Mouse (Mus musculus) lung, embryonic 14.5 days (tissue): Measurements from ENCODE around the gene 2310011J03Rik. TPM values are rescaled to one million over a fixed set of nuclear protein-coding genes. Genes with fewer than 3 reads are reported as not detected.
A peak's percentile ranks its signal among the peaks of the same experiment; 100 is the strongest.

ENCODE experiments used
- ATAC-seq: fragments of 200-750 bp; cut with Nextera tagmentation; 2 replicates; pipeline ENCODE4 v1.8.0; 2017; ENCODE audit warnings: mild to moderate bottlenecking, moderate TSS enrichment, moderate library complexity; ENCODE audit not compliant: insufficient read depth
- DNase-seq: peaks from one replicate; pipeline ENCODE4 v3.0.0-alpha.2; 2015
- H3K27ac ChIP-seq: fragments of 300-500 bp; sonication (generic); 2 replicates; pipeline ENCODE4 v1.5.1; 2014; ENCODE audit warnings: low read depth, mild to moderate bottlenecking, moderate library complexity
- H3K27me3 ChIP-seq: fragments of 300-500 bp; sonication (generic); 2 replicates; pipeline ENCODE4 v1.6.1; 2014; ENCODE audit warnings: low read length, control low read depth; ENCODE audit not compliant: insufficient read depth
- H3K36me3 ChIP-seq: fragments of 300-500 bp; sonication (generic); 2 replicates; pipeline ENCODE4 v1.6.1; 2014; ENCODE audit warnings: control low read depth; ENCODE audit not compliant: insufficient read depth
- H3K4me1 ChIP-seq: fragments of 300-500 bp; sonication (generic); 2 replicates; pipeline ENCODE4 v1.6.1; 2014; ENCODE audit warnings: antibody characterized with exemption, control low read depth; ENCODE audit not compliant: insufficient read depth
- H3K4me2 ChIP-seq: fragments of 300-500 bp; sonication (generic); 2 replicates; pipeline ENCODE4 v1.6.1; 2014; ENCODE audit warnings: mild to moderate bottlenecking
- H3K4me3 ChIP-seq: fragments of 300-500 bp; sonication (generic); 2 replicates; pipeline ENCODE4 v1.5.1; 2014; ENCODE audit warnings: low read depth, low read length
- H3K9ac ChIP-seq: fragments of 300-500 bp; sonication (generic); 2 replicates; pipeline ENCODE4 v1.6.1; 2014
- H3K9me3 ChIP-seq: fragments of 300-500 bp; sonication (generic); 2 replicates; pipeline ENCODE4 v1.6.1; 2016; ENCODE audit warnings: low read depth, low read length, control low read depth
- CTCF ChIP-seq: IDR thresholded peaks from 2 replicates; pipeline ENCODE4 v1.5.1; 2016; ENCODE audit warnings: antibody characterized with exemption, low read depth
- WGBS: fragments of 180-500 bp; shearing (Covaris S2); extraction: QIAGEN DNeasy Blood & Tissue Kit; methylation state at CpG from one replicate; pipeline ENCODE4 v1.1.7; 2014; 5-methylcytosine and 5-hydroxymethylcytosine counted together
- polyA plus RNA-seq: library from polyadenylated mRNA; unstranded; fragments of >200 nt; fragmentation: Nextera tagmentation; extraction: Ambion mirVana; gene quantifications from 2 replicates; pipeline ENCODE4 v1.2.1, GENCODE M21; 2014

2310011J03Rik gene
- polyA plus RNA-seq, 1 experiment from 2014 or later = 41.8 TPM

DNA sequence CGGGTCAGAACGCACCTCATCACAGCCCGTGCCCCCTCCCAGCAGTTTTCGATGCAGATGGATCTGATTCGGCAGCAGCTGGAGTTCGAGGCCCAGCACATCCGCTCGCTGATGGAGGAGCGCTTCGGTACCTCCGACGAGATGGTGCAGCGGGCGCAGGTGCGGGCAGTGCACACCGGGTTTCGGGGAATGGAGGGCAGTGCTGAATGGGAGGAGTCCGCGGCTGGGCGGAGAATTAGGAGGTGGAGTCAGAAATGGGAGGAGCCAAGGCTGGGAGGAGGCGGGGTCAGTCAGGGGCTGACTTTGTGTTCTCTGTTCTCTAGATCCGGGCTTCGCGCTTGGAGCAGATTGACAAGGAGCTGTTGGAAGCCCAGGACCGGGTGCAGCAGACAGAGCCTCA lies 15.5 kb downstream of the 2310011J03Rik start:
- Histone ChIP-seq H3K27me3 (peaks cover 47% of the 10 kb centered on the region), H3K9ac (0 out of 2 replicates have a peak overlapping the region, but pooled peaks have one; percentile 5), H3K4me1 (no peaks in the 10 kb centered on the region), H3K4me3 (0 out of 2 replicates have a peak overlapping the region, but pooled peaks have one; percentile 8), H3K36me3 (no peaks in the 10 kb centered on the region), H3K4me2 (peak overlapping the region; percentile 43), H3K9me3 (no peaks in the 10 kb centered on the region), H3K27ac (no peak overlapping the region)
- ATAC-seq (no peak), DNase-seq (peak; percentile 55)
- 8% methylated on average over 25 of the region's 25 CpGs for WGBS
- TF ChIP-seq CTCF = no peak

DNA sequence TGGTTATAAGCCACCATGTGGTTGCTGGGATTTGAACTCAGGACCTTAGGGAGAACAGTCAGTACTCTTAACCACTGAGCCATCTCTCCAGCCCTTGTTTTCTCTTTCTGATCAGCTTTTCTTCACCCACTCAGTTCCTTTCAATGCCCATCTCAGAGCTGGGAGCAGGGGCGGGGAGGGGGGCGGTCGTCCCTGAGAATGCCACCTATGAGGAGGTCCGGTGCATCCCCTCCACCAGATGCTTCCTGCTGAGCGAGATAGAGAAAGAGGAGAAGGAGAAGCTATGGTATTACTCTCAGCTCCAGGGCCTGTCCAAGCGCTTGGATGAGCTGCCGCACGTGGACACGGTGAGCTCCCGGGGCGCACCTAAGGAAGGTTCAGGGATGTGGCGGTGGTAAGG lies 15.9 kb downstream of the 2310011J03Rik start:
- Histone ChIP-seq H3K4me2 (peak overlapping the region; percentile 43), H3K36me3 (no peaks in the 10 kb centered on the region), H3K27me3 (peaks cover 51% of the 10 kb centered on the region), H3K27ac (no peak overlapping the region), H3K9me3 (no peaks in the 10 kb centered on the region), H3K4me3 (0 out of 2 replicates have a peak overlapping the region, but pooled peaks have one; percentile 8), H3K4me1 (no peaks in the 10 kb centered on the region), H3K9ac (0 out of 2 replicates have a peak overlapping the region, but pooled peaks have one; percentile 5)
- no peak for ATAC-seq
- WGBS = 19% methylated on average over 12 of the region's 12 CpGs
- no peak for TF ChIP-seq CTCF
- no peak for DNase-seq

DNA sequence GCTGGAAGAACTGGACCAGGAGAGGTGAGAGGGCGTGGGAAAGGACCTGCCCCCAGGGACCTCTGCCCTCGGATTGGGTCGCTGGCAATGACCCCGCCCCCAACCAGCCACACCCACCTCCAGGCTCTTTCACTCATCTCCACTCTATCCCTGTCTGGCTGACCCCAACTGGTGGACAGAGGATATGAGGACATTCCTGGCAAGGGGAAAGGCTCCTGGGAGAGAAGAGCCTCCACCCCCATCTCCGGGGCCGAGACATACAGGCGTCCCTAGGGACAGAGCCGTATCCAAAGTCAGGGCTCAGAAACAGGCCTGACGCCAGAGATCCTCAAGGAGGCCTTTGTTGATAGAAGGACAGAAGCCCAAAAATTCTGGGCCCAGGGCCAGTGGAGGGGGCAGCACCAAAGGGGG lies 17.9 kb downstream of the 2310011J03Rik start:
- no peaks in the 10 kb centered on the region for H3K4me1 ChIP-seq
- WGBS = 10% methylated on average over 9 of the region's 9 CpGs
- ATAC-seq (peak; percentile 81), DNase-seq (peak; percentile 80)
- no peak for TF ChIP-seq CTCF
- H3K9ac ChIP-seq = no peak overlapping the region
- H3K27me3 ChIP-seq = peaks cover 71% of the 10 kb centered on the region
- no peaks in the 10 kb centered on the region for H3K9me3 ChIP-seq
- H3K4me3 ChIP-seq = no peak overlapping the region
- H3K27ac ChIP-seq = no peak overlapping the region
- peak overlapping the region; percentile 20; the same call in 1 of the 2 replicates for H3K4me2 ChIP-seq
- no peaks in the 10 kb centered on the region for H3K36me3 ChIP-seq

DNA sequence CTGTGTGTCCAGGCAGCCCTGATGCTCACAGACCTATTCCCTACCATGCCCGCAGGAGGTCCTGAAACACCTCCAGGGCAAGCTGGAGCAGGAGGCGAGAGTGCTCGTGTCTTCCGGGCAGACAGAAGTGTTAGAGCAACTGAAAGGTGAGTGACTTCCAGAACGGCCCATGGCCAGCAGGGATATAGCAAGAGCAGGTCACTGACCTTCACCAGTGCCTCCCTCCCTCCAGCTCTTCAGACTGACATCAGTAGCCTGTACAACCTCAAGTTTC lies 18.3 kb downstream of the 2310011J03Rik start:
- no peak overlapping the region for H3K4me3 ChIP-seq
- peak overlapping the region; percentile 20; the same call in 1 of the 2 replicates for H3K4me2 ChIP-seq
- no peak for TF ChIP-seq CTCF
- no peak for ATAC-seq
- H3K9ac ChIP-seq = no peak overlapping the region
- peaks cover 75% of the 10 kb centered on the region for H3K27me3 ChIP-seq
- DNase-seq = no peak
- H3K9me3 ChIP-seq = no peaks in the 10 kb centered on the region
- H3K4me1 ChIP-seq = no peaks in the 10 kb centered on the region
- 57% methylated on average over 5 of the region's 5 CpGs for WGBS
- no peaks in the 10 kb centered on the region for H3K36me3 ChIP-seq
- no peak overlapping the region for H3K27ac ChIP-seq

DNA sequence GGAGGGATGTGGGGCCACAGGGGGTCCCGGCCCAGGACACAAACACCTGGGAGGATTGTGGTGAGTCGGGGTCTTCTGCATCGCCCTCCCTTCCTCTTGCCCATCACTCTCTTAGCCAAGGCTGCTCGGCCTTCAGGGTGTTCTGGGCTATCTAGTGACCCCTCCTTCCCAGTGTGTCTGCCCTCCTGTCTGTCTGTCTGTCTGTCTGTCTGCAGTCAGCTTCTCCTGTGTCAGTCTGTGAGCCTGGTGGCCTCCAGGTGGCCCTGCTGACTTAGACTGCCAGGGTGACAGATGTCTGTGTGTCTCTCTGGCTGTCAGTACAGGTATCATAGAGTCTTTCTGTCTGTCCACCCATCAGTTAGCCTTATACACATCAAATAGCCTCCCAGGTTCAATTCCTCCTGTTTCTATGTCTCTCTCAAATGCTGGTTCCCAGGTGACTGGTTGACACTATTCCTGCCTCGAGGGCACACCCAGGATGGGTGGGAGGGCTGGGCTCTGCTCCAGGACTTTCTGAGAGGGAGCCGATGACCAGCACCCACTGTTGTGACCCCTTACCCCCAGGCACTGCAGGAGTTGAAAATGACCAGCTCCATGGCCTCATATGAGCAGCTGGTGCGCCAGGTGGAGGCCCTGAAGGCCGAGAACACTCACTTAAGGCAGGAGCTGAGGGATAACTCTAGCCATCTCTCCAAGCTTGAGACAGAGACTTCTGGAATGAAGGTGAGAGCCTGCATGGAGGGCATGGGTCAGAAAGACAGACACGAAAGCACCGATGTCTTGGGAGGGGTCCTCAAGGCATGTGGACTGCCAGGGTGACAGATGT lies 18.9 kb downstream of the 2310011J03Rik start:
- ATAC-seq (no peak), DNase-seq (no peak)
- no peak overlapping the region for H3K4me2 ChIP-seq
- H3K4me1 ChIP-seq = no peaks in the 10 kb centered on the region
- H3K9me3 ChIP-seq = no peaks in the 10 kb centered on the region
- H3K9ac ChIP-seq = no peak overlapping the region
- H3K4me3 ChIP-seq = no peak overlapping the region
- 77% methylated on average over 10 of the region's 10 CpGs for WGBS
- no peak for TF ChIP-seq CTCF
- H3K27ac ChIP-seq = no peak overlapping the region
- no peaks in the 10 kb centered on the region for H3K36me3 ChIP-seq
- H3K27me3 ChIP-seq = peaks cover 79% of the 10 kb centered on the region

DNA sequence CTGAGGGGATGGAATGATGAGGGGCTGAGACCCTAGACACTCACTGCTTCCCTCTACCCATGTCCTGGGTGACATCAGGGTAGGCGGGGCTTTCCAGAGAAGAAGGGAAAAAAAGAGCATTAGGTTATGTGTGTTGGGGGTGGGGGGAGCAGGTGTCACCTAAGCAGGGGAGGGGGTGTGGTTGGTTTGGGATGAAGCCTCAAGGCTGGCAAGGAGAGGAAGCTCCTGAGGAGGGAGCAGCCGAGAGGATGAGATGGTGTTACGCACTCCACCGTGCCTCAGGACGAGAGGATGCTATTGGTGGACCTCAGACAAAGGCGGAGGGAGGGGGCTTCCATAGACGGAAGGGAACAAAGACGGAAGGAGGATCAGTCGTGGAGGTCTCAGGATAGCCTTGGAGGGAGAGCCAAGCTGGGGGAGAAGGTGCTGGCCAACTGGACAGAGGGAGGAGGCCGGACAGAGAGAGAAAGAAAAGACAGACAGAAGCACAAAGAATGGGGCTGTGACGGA lies 19.6 kb downstream of the 2310011J03Rik start:
- TF ChIP-seq CTCF = no peak
- Histone ChIP-seq H3K36me3 (no peaks in the 10 kb centered on the region), H3K9me3 (no peaks in the 10 kb centered on the region), H3K27ac (no peak overlapping the region), H3K9ac (no peak overlapping the region), H3K4me2 (no peak overlapping the region), H3K4me1 (no peaks in the 10 kb centered on the region), H3K4me3 (no peak overlapping the region), H3K27me3 (peaks cover 72% of the 10 kb centered on the region)
- ATAC-seq (no peak), DNase-seq (no peak)
- 25% methylated on average over 11 of the region's 11 CpGs for WGBS

DNA sequence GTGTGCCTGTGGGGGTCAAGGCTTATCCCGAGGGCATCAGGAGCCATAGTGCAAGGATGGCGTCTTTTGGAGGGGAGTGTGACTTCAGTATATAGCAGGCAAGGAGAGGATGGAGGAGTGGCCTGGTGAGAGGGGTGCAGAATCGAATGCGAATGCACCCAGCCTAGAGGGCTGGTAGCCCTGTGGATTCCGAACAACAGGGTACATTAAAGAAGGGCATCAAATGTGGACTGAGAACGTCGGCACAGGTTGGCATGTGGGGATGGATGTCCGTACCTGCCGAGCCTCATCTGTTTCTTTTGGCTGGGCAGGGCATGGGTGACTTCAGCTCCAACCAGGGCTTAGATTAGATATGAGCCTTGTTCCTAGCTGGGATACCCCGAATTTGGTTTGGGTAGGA lies 20.5 kb downstream of the 2310011J03Rik start:
- no peaks in the 10 kb centered on the region for H3K4me1 ChIP-seq

More for the DNA sequence above, 20.5 kb downstream of the 2310011J03Rik start:
- no peak overlapping the region for H3K27ac ChIP-seq
- peaks cover 63% of the 10 kb centered on the region for H3K27me3 ChIP-seq
- no peak overlapping the region for H3K4me3 ChIP-seq
- WGBS = 54% methylated on average over 10 of the region's 10 CpGs
- ATAC-seq (no peak), DNase-seq (no peak)
- no peaks in the 10 kb centered on the region for H3K9me3 ChIP-seq
- peaks cover 4% of the 10 kb centered on the region for H3K36me3 ChIP-seq
- H3K4me2 ChIP-seq = no peak overlapping the region
- no peak overlapping the region for H3K9ac ChIP-seq
- no peak for TF ChIP-seq CTCF
